Mouse (Mus musculus) hindbrain, embryonic 12.5 days (tissue): ENCODE measurements around the gene Il2rb. TPM values are rescaled to one million over a fixed set of nuclear protein-coding genes. Genes with fewer than 3 reads are reported as not detected.

Experiments used
- ATAC-seq: fragments of 200-750 bp; cut with Nextera tagmentation; 2 replicates; pipeline ENCODE4 v1.8.0; 2017; ENCODE audit warnings: moderate TSS enrichment; ENCODE audit not compliant: low FRiP score
- H3K27ac ChIP-seq: fragments of 300-500 bp; sonication (generic); 2 replicates; pipeline ENCODE4 v1.5.1; 2016; ENCODE audit warnings: mild to moderate bottlenecking
- H3K27me3 ChIP-seq: fragments of 300-500 bp; sonication (generic); 2 replicates; pipeline ENCODE4 v1.6.1; 2016; ENCODE audit warnings: mild to moderate bottlenecking
- H3K36me3 ChIP-seq: fragments of 300-500 bp; sonication (generic); 2 replicates; pipeline ENCODE4 v1.6.1; 2016; ENCODE audit warnings: mild to moderate bottlenecking
- H3K4me1 ChIP-seq: fragments of 300-500 bp; sonication (generic); 2 replicates; pipeline ENCODE4 v1.6.1; 2016
- H3K4me2 ChIP-seq: fragments of 300-500 bp; sonication (generic); replicated peaks from 2 replicates; pipeline ENCODE4 v1.6.1; 2016; ENCODE audit warnings: mild to moderate bottlenecking
- H3K4me3 ChIP-seq: fragments of 300-500 bp; sonication (generic); 2 replicates; pipeline ENCODE4 v1.5.1; 2016; ENCODE audit warnings: mild to moderate bottlenecking
- H3K9ac ChIP-seq: fragments of 300-500 bp; sonication (generic); 2 replicates; pipeline ENCODE4 v1.6.1; 2016; ENCODE audit warnings: mild to moderate bottlenecking, moderate library complexity
- H3K9me3 ChIP-seq: fragments of 300-500 bp; sonication (generic); replicated peaks from 2 replicates; pipeline ENCODE4 v1.6.1; 2016; ENCODE audit warnings: mild to moderate bottlenecking
- WGBS: fragments of 180-500 bp; shearing (Covaris S2); methylation state at CpG from one replicate; pipeline ENCODE4 v1.1.7; 2016; 5-methylcytosine and 5-hydroxymethylcytosine counted together
- polyA plus RNA-seq: library from polyadenylated mRNA; unstranded; fragments of >200 nt; fragmentation: Nextera tagmentation; extraction: Ambion mirVana; gene quantifications from 2 replicates; pipeline ENCODE4 v1.2.1, GENCODE M21; 2016

The Il2rb gene
- 0.07 and 0.14 TPM in 2 replicates for polyA plus RNA-seq

GRCm38 (mm10) chr15:78494968-78495406 lies at the start of gene Il2rb:
Gene Il2rb, minus strand, starts transcription at chr15:78495271.
- peaks cover 3% of the 10 kb centered on the region; the same call in 1 of the 2 replicates for H3K4me1 ChIP-seq
- H3K9me3 ChIP-seq = no peaks in the 10 kb centered on the region
- H3K36me3 ChIP-seq = no peaks in the 10 kb centered on the region
- H3K27ac ChIP-seq = no peak within 1 kb of the TSS
- no peaks in the 10 kb centered on the region for H3K27me3 ChIP-seq
- no peak for ATAC-seq
- WGBS = 90% methylated on average over 11 of the region's 11 CpGs
- H3K9ac ChIP-seq = no peak within 1 kb of the TSS
- no peak within 1 kb of the TSS for H3K4me2 ChIP-seq
- no peak within 1 kb of the TSS for H3K4me3 ChIP-seq

- Histone ChIP-seq H3K36me3 (no peaks in the 10 kb centered on the region), H3K9ac (peak within 1 kb of the TSS; percentile 43), H3K4me1 (peaks cover 31% of the 10 kb centered on the region), H3K27ac (peak within 1 kb of the TSS; percentile 44; the same call in 1 of the 2 replicates), H3K27me3 (peaks cover 31% of the 10 kb centered on the region), H3K4me3 (no peak within 1 kb of the TSS), H3K9me3 (no peaks in the 10 kb centered on the region), H3K4me2 (peak within 1 kb of the TSS; percentile 43)
- 0 out of 2 replicates have a peak, but pooled peaks have one; percentile 24 for ATAC-seq
- 15% methylated on average over 13 of the region's 14 CpGs for WGBS
Observed at GRCm38 (mm10) chr15:78544561-78545001, 49.5 kb upstream of the Il2rb start, which contains the start of gene Sstr3. Gene Sstr3, minus strand, starts transcription at chr15:78544685.

- 70% methylated on average over 15 of the region's 15 CpGs for WGBS
Observed at GRCm38 (mm10) chr15:78544041-78544440, 49.0 kb upstream of the Il2rb start.

GRCm38 (mm10) chr15:78542767-78543303 lies 47.8 kb upstream of the Il2rb start:
- no peak overlapping the region for H3K4me3 ChIP-seq
- WGBS = 75% methylated on average over 7 of the region's 7 CpGs
- H3K27ac ChIP-seq = no peak overlapping the region
- ATAC-seq = no peak
- H3K4me1 ChIP-seq = peaks cover 22% of the 10 kb centered on the region
- H3K27me3 ChIP-seq = peaks cover 41% of the 10 kb centered on the region
- no peaks in the 10 kb centered on the region for H3K9me3 ChIP-seq
- H3K36me3 ChIP-seq = no peaks in the 10 kb centered on the region
- no peak overlapping the region for H3K9ac ChIP-seq
- H3K4me2 ChIP-seq = no peak overlapping the region

More at GRCm38 (mm10) chr15:78544041-78544440, 49.0 kb upstream of the Il2rb start:
- Histone ChIP-seq H3K9me3 (no peaks in the 10 kb centered on the region), H3K36me3 (no peaks in the 10 kb centered on the region), H3K27me3 (peaks cover 34% of the 10 kb centered on the region), H3K4me3 (no peak overlapping the region), H3K4me1 (peaks cover 31% of the 10 kb centered on the region), H3K27ac (peak overlapping the region; percentile 44; the same call in 1 of the 2 replicates), H3K4me2 (peak overlapping the region; percentile 43; the same call in 1 of the 2 replicates), H3K9ac (peak overlapping the region; percentile 43; the same call in 1 of the 2 replicates)
- no peak for ATAC-seq

- no peaks in the 10 kb centered on the region for H3K36me3 ChIP-seq
- peaks cover 41% of the 10 kb centered on the region for H3K27me3 ChIP-seq
- H3K4me3 ChIP-seq = no peak overlapping the region
- no peaks in the 10 kb centered on the region for H3K9me3 ChIP-seq
- H3K4me1 ChIP-seq = peaks cover 19% of the 10 kb centered on the region
- H3K4me2 ChIP-seq = no peak overlapping the region
- no peak overlapping the region for H3K27ac ChIP-seq
- ATAC-seq = no peak
- 89% methylated on average over 3 of the region's 3 CpGs for WGBS
- no peak overlapping the region for H3K9ac ChIP-seq
Observed at GRCm38 (mm10) chr15:78542098-78542766, 47.2 kb upstream of the Il2rb start.

- no peak overlapping the region for H3K27ac ChIP-seq
- no peak overlapping the region for H3K9ac ChIP-seq
- H3K36me3 ChIP-seq = no peaks in the 10 kb centered on the region
- H3K4me2 ChIP-seq = no peak overlapping the region
- H3K4me1 ChIP-seq = peaks cover 19% of the 10 kb centered on the region
- H3K4me3 ChIP-seq = no peak overlapping the region
- 69% methylated on average over 3 of the region's 3 CpGs for WGBS
- no peak for ATAC-seq
- H3K9me3 ChIP-seq = no peaks in the 10 kb centered on the region
- H3K27me3 ChIP-seq = peaks cover 41% of the 10 kb centered on the region
Observed at GRCm38 (mm10) chr15:78541606-78542005, 46.5 kb upstream of the Il2rb start.

GRCm38 (mm10) chr15:78541036-78541435 lies 46.0 kb upstream of the Il2rb start:
- Histone ChIP-seq H3K9ac (no peak overlapping the region), H3K9me3 (no peaks in the 10 kb centered on the region), H3K27me3 (peaks cover 41% of the 10 kb centered on the region), H3K27ac (no peak overlapping the region), H3K36me3 (no peaks in the 10 kb centered on the region), H3K4me3 (no peak overlapping the region), H3K4me1 (peaks cover 19% of the 10 kb centered on the region), H3K4me2 (no peak overlapping the region)
- ATAC-seq = no peak
- whole genome bisulfite sequencing = 84% methylated on average over 3 of the region's 3 CpGs

GRCm38 (mm10) chr15:78535723-78536421 lies 40.8 kb upstream of the Il2rb start:
- no peak overlapping the region for H3K9ac ChIP-seq
- no peak overlapping the region for H3K27ac ChIP-seq
- 42% methylated on average over 10 of the region's 10 CpGs for WGBS

GRCm38 (mm10) chr15:78533346-78533835 lies 38.3 kb upstream of the Il2rb start:
- H3K4me3 ChIP-seq = no peak overlapping the region
- H3K27ac ChIP-seq = no peak overlapping the region
- H3K27me3 ChIP-seq = peaks cover 13% of the 10 kb centered on the region
- H3K4me2 ChIP-seq = no peak overlapping the region
- H3K36me3 ChIP-seq = no peaks in the 10 kb centered on the region
- no peaks in the 10 kb centered on the region for H3K9me3 ChIP-seq
- H3K9ac ChIP-seq = peak overlapping the region; percentile 15; the same call in 1 of the 2 replicates
- H3K4me1 ChIP-seq = peaks cover 35% of the 10 kb centered on the region
- 81% methylated on average over 10 of the region's 10 CpGs for WGBS
- ATAC-seq = no peak

More at GRCm38 (mm10) chr15:78535723-78536421, 40.8 kb upstream of the Il2rb start:
- H3K4me3 ChIP-seq = no peak overlapping the region
- H3K9me3 ChIP-seq = no peaks in the 10 kb centered on the region
- peaks cover 15% of the 10 kb centered on the region for H3K4me1 ChIP-seq
- no peak overlapping the region for H3K4me2 ChIP-seq
- ATAC-seq = no peak
- H3K36me3 ChIP-seq = no peaks in the 10 kb centered on the region
- peaks cover 25% of the 10 kb centered on the region for H3K27me3 ChIP-seq

GRCm38 (mm10) chr15:78532566-78533345 lies 37.7 kb upstream of the Il2rb start:
- Histone ChIP-seq H3K27ac (no peak overlapping the region), H3K9ac (no peak overlapping the region), H3K9me3 (no peaks in the 10 kb centered on the region), H3K4me1 (peaks cover 35% of the 10 kb centered on the region), H3K4me3 (no peak overlapping the region), H3K4me2 (no peak overlapping the region), H3K36me3 (no peaks in the 10 kb centered on the region), H3K27me3 (peaks cover 8% of the 10 kb centered on the region)
- ATAC-seq = no peak
- 73% methylated on average over 10 of the region's 10 CpGs for WGBS

GRCm38 (mm10) chr15:78531901-78532469 lies 36.9 kb upstream of the Il2rb start:
- peaks cover 8% of the 10 kb centered on the region for H3K27me3 ChIP-seq
- H3K4me1 ChIP-seq = peaks cover 35% of the 10 kb centered on the region
- H3K4me3 ChIP-seq = peak overlapping the region; percentile 31
- H3K9ac ChIP-seq = peak overlapping the region; percentile 42; the same call in 1 of the 2 replicates
- under 1% methylated on average over 25 of the region's 25 CpGs for WGBS
- peak; percentile 85 for ATAC-seq
- peak overlapping the region; percentile 82 for H3K27ac ChIP-seq
- peak overlapping the region; percentile 56 for H3K4me2 ChIP-seq
- H3K9me3 ChIP-seq = no peaks in the 10 kb centered on the region
- H3K36me3 ChIP-seq = no peaks in the 10 kb centered on the region
